Mouse (Mus musculus): ENCODE data around the gene Tnrc18. TPM values are rescaled to one million over a fixed set of nuclear protein-coding genes. Genes with fewer than 3 reads are reported as not detected.

Gene Tnrc18
- 29.3 and 36.5 TPM in 2 replicates for polyA plus RNA-seq (2012; rRNA removed)

DNA sequence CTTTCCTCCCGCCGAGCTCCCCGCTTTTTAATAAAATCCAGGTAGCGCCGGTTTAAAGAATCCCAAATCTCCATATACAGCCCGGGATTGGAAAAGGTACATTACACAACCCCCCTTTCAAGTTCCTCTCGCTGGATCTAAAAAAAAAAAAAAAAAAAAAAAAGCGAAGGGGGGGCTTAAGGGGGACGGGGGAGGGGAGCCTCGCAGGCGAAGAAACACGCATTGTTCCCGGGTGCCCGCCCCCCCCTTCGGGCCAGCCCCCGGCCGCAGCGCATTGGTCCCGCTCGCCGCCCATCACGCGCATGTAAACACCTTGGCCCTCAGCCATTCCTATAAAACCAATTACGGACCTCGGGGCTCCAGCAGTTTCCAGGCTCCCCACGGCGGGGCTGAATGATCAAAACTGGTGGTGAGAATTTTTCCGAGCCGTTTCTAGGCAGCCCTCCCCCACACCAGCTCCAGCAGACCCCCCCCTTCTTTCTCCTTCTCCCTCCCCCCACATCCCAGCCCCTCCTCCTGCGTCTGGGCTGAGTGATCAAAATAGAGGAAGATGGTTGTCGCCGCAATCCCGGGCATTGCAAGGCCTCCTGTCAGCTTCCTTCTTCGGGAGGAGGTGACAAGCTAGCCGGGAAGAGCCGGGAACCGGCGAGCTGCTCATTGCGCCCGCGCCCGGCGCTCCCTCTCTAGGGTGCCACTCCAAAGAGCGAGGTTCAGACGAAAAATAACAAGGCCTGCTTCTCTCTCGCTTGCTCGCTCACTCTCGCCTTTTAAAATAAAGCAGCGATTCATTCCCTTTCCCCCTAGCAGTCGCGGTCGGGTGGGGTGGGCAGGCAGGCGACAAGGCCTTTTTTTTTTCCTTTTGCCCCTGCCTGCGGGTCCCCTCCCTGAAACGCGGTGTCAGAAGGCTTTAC lies at the start of gene Tnrc18:
Gene Tnrc18 (minus strand): TSS at position 139 of the 911 bp plus-strand sequence.
- Histone ChIP-seq H3K27me3 (ENCODE audit: control insufficient read depth, insufficient read depth, low read length) (no peaks in the 10 kb centered on the region), H3K4me3 (replicated peaks; ENCODE audit: insufficient read depth, low read depth, low read length) (peak within 1 kb of the TSS; percentile 96), H3K4me1 (ENCODE audit: control insufficient read depth, insufficient read depth, low read length) (peaks cover 5% of the 10 kb centered on the region), H3K27ac (ENCODE audit: insufficient read depth, low read length) (peak within 1 kb of the TSS; percentile 100)
- peak; percentile 99 for DNase-seq
- under 1% methylated on average over 53 of the region's 56 CpGs for WGBS
- TF ChIP-seq POLR2A (IDR thresholded peaks at IDR 0.05; ENCODE audit: borderline replicate concordance, insufficient read depth, low read length) (peak; percentile 92; the same call in 1 of the 2 replicates), CTCF (IDR thresholded peaks at IDR 0.05; ENCODE audit: borderline replicate concordance, insufficient read depth, low read depth, low read length) (no peak)

DNA sequence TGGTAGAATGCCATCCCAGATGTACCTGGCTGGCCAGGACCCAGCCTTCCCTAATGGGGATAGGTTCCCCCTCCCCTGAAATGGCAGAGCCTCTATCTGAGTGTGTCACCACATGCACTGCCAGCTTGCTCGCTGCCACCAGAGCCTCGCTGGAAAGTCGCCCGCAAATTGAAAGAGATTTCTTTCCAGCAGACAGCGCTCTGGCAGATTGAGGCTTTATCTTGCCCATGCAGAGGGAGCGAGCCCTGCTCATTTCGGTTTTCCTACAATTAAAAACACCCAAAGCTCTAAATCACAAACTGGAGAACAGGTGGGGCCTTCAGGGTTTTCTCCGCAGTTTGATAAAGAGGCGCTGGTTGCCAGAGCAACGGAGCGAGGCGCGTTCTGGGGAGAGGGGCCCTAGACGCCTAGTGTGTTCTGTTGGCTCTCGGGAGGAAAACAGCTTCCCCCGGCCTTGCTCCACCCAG lies 40.3 kb upstream of the Tnrc18 start:
- DNase-seq, result peak; percentile 65 to 70
- no peak overlapping the region for H3K27ac ChIP-seq (ENCODE audit: insufficient read depth, low read length)
- WGBS, result 17% methylated on average over 16 of the region's 16 CpGs
- H3K27me3 ChIP-seq (ENCODE audit: control insufficient read depth, insufficient read depth, low read length), result no peaks in the 10 kb centered on the region
- H3K4me1 ChIP-seq (ENCODE audit: control insufficient read depth, insufficient read depth, low read length), result peaks cover 4% of the 10 kb centered on the region; the same call in 1 of the 2 replicates
- H3K4me3 ChIP-seq (replicated peaks; ENCODE audit: insufficient read depth, low read depth, low read length), result no peak overlapping the region
- no peak for TF ChIP-seq POLR2A (IDR thresholded peaks at IDR 0.05; ENCODE audit: borderline replicate concordance, insufficient read depth, low read length)
- no peak for TF ChIP-seq CTCF (IDR thresholded peaks at IDR 0.05; ENCODE audit: borderline replicate concordance, insufficient read depth, low read depth, low read length)

- H3K27ac ChIP-seq (ENCODE audit: insufficient read depth, low read length), result no peak overlapping the region
- no peak for DNase-seq
- WGBS, result 85% methylated on average over 4 of the region's 4 CpGs
- no peak overlapping the region for H3K4me3 ChIP-seq (replicated peaks; ENCODE audit: insufficient read depth, low read depth, low read length)
- no peaks in the 10 kb centered on the region for H3K27me3 ChIP-seq (ENCODE audit: control insufficient read depth, insufficient read depth, low read length)
- peaks cover 4% of the 10 kb centered on the region; the same call in 1 of the 2 replicates for H3K4me1 ChIP-seq (ENCODE audit: control insufficient read depth, insufficient read depth, low read length)
- no peak for TF ChIP-seq POLR2A (IDR thresholded peaks at IDR 0.05; ENCODE audit: borderline replicate concordance, insufficient read depth, low read length)
- TF ChIP-seq CTCF (IDR thresholded peaks at IDR 0.05; ENCODE audit: borderline replicate concordance, insufficient read depth, low read depth, low read length), result peak; percentile 3; the same call in 1 of the 2 replicates
These were observed 38.9 kb upstream of the Tnrc18 start for GRCm38 (mm10) chr5:142856408-142856807.

- Histone ChIP-seq H3K27ac (ENCODE audit: insufficient read depth, low read length) (no peak overlapping the region), H3K4me3 (replicated peaks; ENCODE audit: insufficient read depth, low read depth, low read length) (no peak overlapping the region), H3K4me1 (ENCODE audit: control insufficient read depth, insufficient read depth, low read length) (peaks cover 4% of the 10 kb centered on the region; the same call in 1 of the 2 replicates), H3K27me3 (ENCODE audit: control insufficient read depth, insufficient read depth, low read length) (no peaks in the 10 kb centered on the region; the same call in 1 of the 2 replicates)
- 83% methylated on average over 10 of the region's 10 CpGs for WGBS
- TF ChIP-seq POLR2A (IDR thresholded peaks at IDR 0.05; ENCODE audit: borderline replicate concordance, insufficient read depth, low read length), result no peak
- TF ChIP-seq CTCF (IDR thresholded peaks at IDR 0.05; ENCODE audit: borderline replicate concordance, insufficient read depth, low read depth, low read length), result peak; percentile 54; the same call in 1 of the 2 replicates
- peak in 1 of 2 experiments; percentile 38 for DNase-seq
These were observed 37.4 kb upstream of the Tnrc18 start for GRCm38 (mm10) chr5:142854877-142855276.

- H3K4me1 ChIP-seq (ENCODE audit: control insufficient read depth, insufficient read depth, low read length), result peaks cover 4% of the 10 kb centered on the region; the same call in 1 of the 2 replicates
- TF ChIP-seq POLR2A (IDR thresholded peaks at IDR 0.05; ENCODE audit: borderline replicate concordance, insufficient read depth, low read length), result no peak
- TF ChIP-seq CTCF (IDR thresholded peaks at IDR 0.05; ENCODE audit: borderline replicate concordance, insufficient read depth, low read depth, low read length), result no peak
- no peak overlapping the region for H3K27ac ChIP-seq (ENCODE audit: insufficient read depth, low read length)
- 88% methylated on average over 6 of the region's 6 CpGs for WGBS
- no peaks in the 10 kb centered on the region; the same call in 1 of the 2 replicates for H3K27me3 ChIP-seq (ENCODE audit: control insufficient read depth, insufficient read depth, low read length)
- no peak for DNase-seq
- no peak overlapping the region for H3K4me3 ChIP-seq (replicated peaks; ENCODE audit: insufficient read depth, low read depth, low read length)
These were observed 36.1 kb upstream of the Tnrc18 start for GRCm38 (mm10) chr5:142853585-142853984.

DNA sequence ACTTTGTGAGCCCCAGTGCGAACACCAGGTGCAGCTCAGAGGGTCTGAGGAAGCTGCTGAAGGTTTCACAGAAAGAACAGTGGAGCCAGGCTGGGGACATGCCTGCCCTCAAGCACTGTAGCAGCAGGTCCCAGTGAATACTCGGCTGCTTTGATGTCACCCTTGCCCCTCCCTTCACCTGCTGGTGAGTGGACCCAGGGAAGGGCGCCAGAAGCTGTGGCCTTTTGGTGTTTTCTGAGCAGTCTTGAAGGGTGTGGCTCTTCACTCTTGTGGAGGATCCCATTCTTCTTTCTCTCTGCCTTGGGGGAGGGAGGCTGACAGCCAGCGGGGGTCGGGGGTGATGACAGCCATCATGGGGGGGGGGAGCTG lies 34.2 kb upstream of the Tnrc18 start:
- no peak for DNase-seq
- WGBS, result 66% methylated on average over 5 of the region's 5 CpGs
- Histone ChIP-seq H3K4me3 (replicated peaks; ENCODE audit: insufficient read depth, low read depth, low read length) (no peak overlapping the region), H3K4me1 (ENCODE audit: control insufficient read depth, insufficient read depth, low read length) (no peaks in the 10 kb centered on the region), H3K27me3 (ENCODE audit: control insufficient read depth, insufficient read depth, low read length) (no peaks in the 10 kb centered on the region; the same call in 1 of the 2 replicates), H3K27ac (ENCODE audit: insufficient read depth, low read length) (no peak overlapping the region)
- no peak for TF ChIP-seq POLR2A (IDR thresholded peaks at IDR 0.05; ENCODE audit: borderline replicate concordance, insufficient read depth, low read length)
- no peak for TF ChIP-seq CTCF (IDR thresholded peaks at IDR 0.05; ENCODE audit: borderline replicate concordance, insufficient read depth, low read depth, low read length)

DNA sequence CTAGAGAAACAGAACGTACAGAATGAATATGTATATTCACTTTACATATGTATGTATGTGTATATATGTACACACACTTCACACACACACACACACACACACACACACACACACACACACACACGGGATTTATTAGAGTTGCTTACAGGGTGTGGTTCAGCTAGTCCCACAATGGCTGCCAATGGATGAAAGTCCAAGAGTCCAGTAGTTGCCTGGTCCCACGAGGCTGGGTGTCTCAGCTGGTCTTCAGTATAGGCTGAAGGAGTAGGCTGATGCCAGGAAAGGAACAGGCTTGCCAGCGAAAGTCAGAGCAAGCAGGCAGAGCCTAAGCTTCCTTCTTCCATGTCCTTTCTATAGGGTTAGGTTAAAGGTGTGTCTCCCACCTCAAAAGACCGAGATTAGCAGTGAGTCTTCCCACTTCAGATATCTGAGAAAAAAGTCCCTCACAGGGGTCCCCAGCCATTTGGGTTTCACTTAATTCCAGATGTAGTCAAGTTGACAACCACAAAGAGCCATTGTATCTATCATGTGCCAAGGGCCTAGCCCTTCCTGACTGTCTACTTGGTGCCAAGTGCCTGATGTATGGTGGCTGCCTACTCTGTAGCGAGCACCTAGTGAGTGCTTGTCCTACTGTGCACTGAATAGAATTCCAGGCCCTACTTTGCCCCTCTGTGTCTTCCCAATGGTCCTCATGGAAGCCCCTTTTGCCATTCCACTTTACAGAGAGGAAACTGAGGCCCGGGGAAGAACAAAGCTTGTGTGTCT lies 33.6 kb upstream of the Tnrc18 start:
- Histone ChIP-seq H3K4me3 (replicated peaks; ENCODE audit: insufficient read depth, low read depth, low read length) (no peak overlapping the region), H3K27me3 (ENCODE audit: control insufficient read depth, insufficient read depth, low read length) (no peaks in the 10 kb centered on the region; the same call in 1 of the 2 replicates), H3K27ac (ENCODE audit: insufficient read depth, low read length) (no peak overlapping the region), H3K4me1 (ENCODE audit: control insufficient read depth, insufficient read depth, low read length) (no peaks in the 10 kb centered on the region)
- WGBS, result 84% methylated on average over 7 of the region's 7 CpGs
- DNase-seq, result no peak
- TF ChIP-seq CTCF (IDR thresholded peaks at IDR 0.05; ENCODE audit: borderline replicate concordance, insufficient read depth, low read depth, low read length), result no peak
- TF ChIP-seq POLR2A (IDR thresholded peaks at IDR 0.05; ENCODE audit: borderline replicate concordance, insufficient read depth, low read length), result no peak
